Mouse (Mus musculus) C2C12 (cell line): Measurements from ENCODE around the gene Spata5. TPM values are rescaled to one million over a fixed set of nuclear protein-coding genes. Genes with fewer than 3 reads are reported as not detected.

ENCODE experiments used
- H3K27me3 ChIP-seq: one replicate; pipeline ENCODE4 v1.6.1; 2011; ENCODE audit not compliant: control insufficient read depth, insufficient read depth, insufficient read length
- H3K36me3 ChIP-seq: one replicate; pipeline ENCODE4 v1.6.1; 2011; ENCODE audit not compliant: control insufficient read depth, insufficient read depth
- H3K4me3 ChIP-seq: one replicate; pipeline ENCODE4 v1.5.1; 2011; ENCODE audit warnings: mild to moderate bottlenecking, control low read depth; ENCODE audit not compliant: poor library complexity, insufficient read depth, severe bottlenecking
- H3K79me2 ChIP-seq: one replicate; pipeline ENCODE4 v1.6.1; 2011; ENCODE audit not compliant: control insufficient read depth, insufficient read depth
- H3K79me3 ChIP-seq: one replicate; pipeline ENCODE4 v1.6.1; 2011; ENCODE audit warnings: low read depth, control low read depth
- H3ac ChIP-seq: one replicate; pipeline ENCODE3; 2011; ENCODE audit warnings: low read depth; ENCODE audit not compliant: control insufficient read depth, insufficient read length
- CEBPB ChIP-seq: IDR thresholded peaks from one replicate; pipeline ENCODE4 v1.6.1; 2011; ENCODE audit warnings: low read depth, mild to moderate bottlenecking, control low read depth, moderate library complexity
- CTCF ChIP-seq: IDR thresholded peaks from one replicate; pipeline ENCODE4 v1.5.1; 2011; ENCODE audit not compliant: control insufficient read depth, insufficient read depth, insufficient read length
- FOSL1 ChIP-seq: IDR thresholded peaks from one replicate; pipeline ENCODE4 v1.8.0; 2011; ENCODE audit warnings: mild to moderate bottlenecking, low read length; ENCODE audit not compliant: poor library complexity, insufficient read depth, severe bottlenecking
- MAX ChIP-seq: IDR thresholded peaks from one replicate; pipeline ENCODE4 v1.6.1; 2011; ENCODE audit warnings: mild to moderate bottlenecking, control low read depth
- MYOD1 ChIP-seq: IDR thresholded peaks from one replicate; pipeline ENCODE4 v1.6.1; 2011; ENCODE audit warnings: low read depth; ENCODE audit not compliant: control insufficient read depth, insufficient read length
- MYOG ChIP-seq: IDR thresholded peaks from one replicate; pipeline ENCODE4 v1.6.1; 2011; ENCODE audit not compliant: control insufficient read depth, insufficient read length; ENCODE audit errors: extremely low read depth
- USF1 ChIP-seq: IDR thresholded peaks from one replicate; pipeline ENCODE4 v1.6.1; 2011; ENCODE audit warnings: low read depth, mild to moderate bottlenecking, control low read depth, moderate library complexity
- polyA plus RNA-seq: library from polyadenylated mRNA; unstranded; fragments of >200 nt; fragmentation: generic; extraction: Trizol; gene quantifications from one replicate; pipeline ENCODE4 v1.2.1, GENCODE M21; 2012; ENCODE audit warnings: missing spikeins

The Spata5 gene
- polyA plus RNA-seq, 1 experiment, result 19.6 TPM

GRCm38 (mm10) chr3:37413446-37413845 lies 6.2 kb upstream of the Spata5 start:
- H3K27me3 ChIP-seq, result no peaks in the 10 kb centered on the region
- no peaks in the 10 kb centered on the region for H3K36me3 ChIP-seq
- no peaks in the 10 kb centered on the region for H3K79me2 ChIP-seq
- no peak for TF ChIP-seq FOSL1
- TF ChIP-seq CTCF, result no peak
- no peak for TF ChIP-seq MYOG
- TF ChIP-seq USF1, result no peak
- no peak for TF ChIP-seq MYOD1
- no peak for TF ChIP-seq MAX
- TF ChIP-seq CEBPB, result no peak
- no peak overlapping the region for H3ac ChIP-seq
- no peaks in the 10 kb centered on the region for H3K79me3 ChIP-seq
- no peak overlapping the region for H3K4me3 ChIP-seq

DNA sequence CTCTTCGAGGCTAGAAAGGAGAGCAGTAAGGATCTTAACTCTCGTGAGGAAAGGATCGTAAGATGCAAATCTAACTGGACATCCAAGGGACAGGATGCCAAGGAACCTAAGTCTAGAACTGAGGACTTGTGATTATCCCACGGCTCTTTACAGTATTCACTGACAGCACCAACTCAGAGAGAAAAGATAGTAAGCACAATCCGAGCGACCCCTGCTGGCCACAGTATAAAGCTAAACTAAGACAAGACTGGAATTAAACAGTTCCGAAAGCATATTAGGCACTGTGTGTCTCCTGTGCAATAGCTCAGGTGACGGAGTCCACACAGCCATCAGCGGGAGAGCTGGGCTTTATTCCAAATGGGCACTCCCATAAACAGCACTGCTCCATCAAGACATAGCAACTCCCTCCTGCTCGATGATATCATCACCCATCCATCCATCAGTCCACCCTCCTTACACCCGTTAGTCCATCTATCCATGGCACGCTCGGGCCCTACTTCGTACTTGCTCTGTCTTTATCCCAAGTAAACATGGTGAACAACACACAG lies 5.2 kb upstream of the Spata5 start:
- TF ChIP-seq CEBPB (no peak), MAX (no peak), FOSL1 (no peak), MYOG (no peak), CTCF (no peak), MYOD1 (no peak), USF1 (no peak)
- Histone ChIP-seq H3K36me3 (no peaks in the 10 kb centered on the region), H3K79me2 (peaks cover 4% of the 10 kb centered on the region), H3ac (no peak overlapping the region), H3K27me3 (no peaks in the 10 kb centered on the region), H3K4me3 (no peak overlapping the region), H3K79me3 (no peaks in the 10 kb centered on the region)

DNA sequence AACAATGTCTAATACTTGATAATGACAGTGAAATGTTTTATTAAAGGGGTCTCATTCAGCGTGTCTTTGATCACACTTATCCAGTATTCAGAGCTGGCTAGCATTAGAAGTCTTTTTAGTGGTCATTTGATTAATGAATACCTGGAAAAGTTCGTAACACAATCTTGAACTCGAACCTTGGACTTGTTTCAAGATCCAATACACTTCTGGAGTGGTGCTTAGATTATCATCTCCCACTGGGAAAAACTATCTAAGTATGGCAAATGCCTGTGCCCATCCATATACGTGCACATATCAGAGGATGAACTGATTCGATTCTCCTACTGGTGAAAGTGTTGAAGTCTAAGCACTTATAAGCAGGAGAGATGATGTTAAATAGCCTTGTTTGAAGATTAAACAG lies 1.4 kb upstream of the Spata5 start:
- Histone ChIP-seq H3K27me3 (no peaks in the 10 kb centered on the region), H3K36me3 (peaks cover 2% of the 10 kb centered on the region), H3K79me2 (peaks cover 37% of the 10 kb centered on the region), H3K79me3 (peaks cover 30% of the 10 kb centered on the region), H3K4me3 (peak overlapping the region; percentile 55), H3ac (peak overlapping the region; percentile 10)
- no peak for TF ChIP-seq MAX
- no peak for TF ChIP-seq FOSL1
- TF ChIP-seq MYOG, result no peak
- no peak for TF ChIP-seq CTCF

GRCm38 (mm10) chr3:37418961-37419457 lies 687 bp upstream of the Spata5 start:
- H3K36me3 ChIP-seq, result peaks cover 9% of the 10 kb centered on the region
- H3K27me3 ChIP-seq, result no peaks in the 10 kb centered on the region
- H3ac ChIP-seq, result peak overlapping the region; percentile 61
- peaks cover 44% of the 10 kb centered on the region for H3K79me2 ChIP-seq
- H3K4me3 ChIP-seq, result peak overlapping the region; percentile 55
- TF ChIP-seq CTCF (no peak), MYOD1 (no peak), MYOG (no peak), FOSL1 (no peak), USF1 (no peak), MAX (no peak), CEBPB (no peak)
- peaks cover 37% of the 10 kb centered on the region for H3K79me3 ChIP-seq

- Histone ChIP-seq H3K4me3 (peak within 1 kb of the TSS; percentile 87), H3K36me3 (peaks cover 14% of the 10 kb centered on the region), H3K27me3 (no peaks in the 10 kb centered on the region), H3K79me2 (peaks cover 55% of the 10 kb centered on the region), H3ac (peak within 1 kb of the TSS; percentile 66), H3K79me3 (peaks cover 41% of the 10 kb centered on the region)
- TF ChIP-seq CTCF (no peak), MYOG (no peak), CEBPB (no peak), MYOD1 (no peak), FOSL1 (no peak), USF1 (no peak), MAX (peak; percentile 93)
These were observed 376 bp downstream of the Spata5 start, which contains the start of gene Nudt6 for GRCm38 (mm10) chr3:37420072-37420471. TSS of gene Nudt6 (minus strand) at chr3:37420211.

- Histone ChIP-seq H3K36me3 (peaks cover 19% of the 10 kb centered on the region), H3K4me3 (peak overlapping the region; percentile 87), H3K79me2 (peaks cover 60% of the 10 kb centered on the region), H3ac (peak overlapping the region; percentile 66), H3K27me3 (no peaks in the 10 kb centered on the region), H3K79me3 (peaks cover 44% of the 10 kb centered on the region)
- peak; percentile 61 for TF ChIP-seq USF1
- TF ChIP-seq CTCF, result no peak
- no peak for TF ChIP-seq CEBPB
- TF ChIP-seq MYOD1, result no peak
- TF ChIP-seq MAX, result no peak
- no peak for TF ChIP-seq FOSL1
- TF ChIP-seq MYOG, result no peak
These were observed 945 bp downstream of the Spata5 start for GRCm38 (mm10) chr3:37420641-37421040.
